In genomic region chr15:86033191-86033841, GRCm38 (mm10) we compare ENCODE assay signal across 8 mouse cellular contexts. TPM values are rescaled to one million over a fixed set of nuclear protein-coding genes. Genes with fewer than 3 reads are reported as not detected.
A peak's percentile ranks its signal among the peaks of the same experiment; 100 is the strongest.
DNase-seq lines count a peak whose midpoint lies in the region; ATAC-seq and TF ChIP-seq lines count a peak whose summit lies in the region.

Celsr1 (minus strand) TSS chr15:86033777.

- H3K4me3 ChIP-seq in heart, adult 2 months, result peak within 1 kb of the TSS; percentile 41
- H3K4me3 ChIP-seq in heart, postnatal 0 days (ENCODE audit: low read depth, low read length), result peak within 1 kb of the TSS; percentile 65
- H3K4me3 ChIP-seq in limb, embryonic 11.5 days (ENCODE audit: low read depth, low read length), result peak within 1 kb of the TSS; percentile 45

- TF ChIP-seq EP300 in heart, adult 2 months (IDR thresholded peaks at IDR 0.05; ENCODE audit: insufficient read depth, low read depth, low read length), result no peak
- no peak for TF ChIP-seq EP300 in heart, postnatal 0 days (IDR thresholded peaks at IDR 0.05; ENCODE audit: low read depth)

- 2% methylated on average over 79 of the region's 80 CpGs for WGBS in heart, adult 2 months
- 0% methylated on average over 61 of the region's 80 CpGs for WGBS in heart, postnatal 0 days
- under 1% methylated on average over 75 of the region's 80 CpGs for WGBS in limb, embryonic 11.5 days

- no peaks in the 10 kb centered on the region for H3K4me1 ChIP-seq in heart, adult 2 months (ENCODE audit: control insufficient read depth, insufficient read depth, low read length)
- peaks cover 10% of the 10 kb centered on the region; the same call in 1 of the 2 replicates for H3K4me1 ChIP-seq in heart, postnatal 0 days (ENCODE audit: control insufficient read depth, insufficient read depth)
- H3K4me1 ChIP-seq in limb, embryonic 11.5 days (ENCODE audit: control insufficient read depth, insufficient read depth, low read length), result peaks cover 9% of the 10 kb centered on the region

- no peaks in the 10 kb centered on the region for H3K79me2 ChIP-seq in heart, adult 2 months (replicated peaks; ENCODE audit: control insufficient read depth, insufficient read depth, low read length)

- no peaks in the 10 kb centered on the region for H3K36me3 ChIP-seq in heart, adult 2 months (ENCODE audit: control insufficient read depth, insufficient read depth, low read length)
- peaks cover 6% of the 10 kb centered on the region; the same call in 1 of the 2 replicates for H3K36me3 ChIP-seq in heart, postnatal 0 days (replicated peaks; ENCODE audit: control insufficient read depth, insufficient read depth, low read length)
- H3K36me3 ChIP-seq in limb, embryonic 11.5 days (ENCODE audit: control insufficient read depth, insufficient read depth, low read length), result no peaks in the 10 kb centered on the region

- TF ChIP-seq CTCF in heart, adult 2 months (IDR thresholded peaks at IDR 0.05), result no peak
- TF ChIP-seq CTCF in heart, postnatal 0 days (IDR thresholded peaks at IDR 0.05; ENCODE audit: low read depth), result peak; percentile 24; the same call in 1 of the 2 replicates

- peak; percentile 49 for ATAC-seq in heart, postnatal 0 days (ENCODE audit: insufficient read depth, low read depth)
- peak; percentile 11; the same call in 1 of the 2 replicates for ATAC-seq in limb, embryonic 11.5 days (ENCODE audit: insufficient number of reproducible peaks, low FRiP score, low TSS enrichment, low read depth)

- H3K9ac ChIP-seq in heart, adult 2 months (ENCODE audit: low read depth, low read length), result peak within 1 kb of the TSS; percentile 25; the same call in 1 of the 2 replicates
- peak within 1 kb of the TSS; percentile 50 for H3K9ac ChIP-seq in heart, postnatal 0 days (replicated peaks; ENCODE audit: low read depth, low read length)
- peak within 1 kb of the TSS; percentile 55 for H3K9ac ChIP-seq in limb, embryonic 11.5 days (ENCODE audit: low read length)

- no peak within 1 kb of the TSS for H3K27ac ChIP-seq in heart, adult 2 months
- peak within 1 kb of the TSS; percentile 39 for H3K27ac ChIP-seq in heart, postnatal 0 days (ENCODE audit: low read depth)
- no peak within 1 kb of the TSS for H3K27ac ChIP-seq in limb, embryonic 11.5 days (replicated peaks; ENCODE audit: low read depth, low read length)

- H3K27me3 ChIP-seq in heart, adult 2 months (ENCODE audit: control insufficient read depth, insufficient read depth, low read length), result peaks cover 1% of the 10 kb centered on the region; the same call in 1 of the 2 replicates
- H3K27me3 ChIP-seq in heart, postnatal 0 days (ENCODE audit: control insufficient read depth, insufficient read depth, low read length), result peaks cover 17% of the 10 kb centered on the region
- H3K27me3 ChIP-seq in limb, embryonic 11.5 days (ENCODE audit: control insufficient read depth, insufficient read depth, low read length), result peaks cover 34% of the 10 kb centered on the region

- intact Hi-C loops in heart, adult 2 months (cut with DNase I), result loop anchor here (5.0 kb wide), 1 partner anchor 66 kb away; no protein-coding TSS in a partner anchor
- intact Hi-C loops in heart, postnatal 25 days (cut with DNase I), result no loop called here

- H3K9me3 ChIP-seq in heart, postnatal 0 days (replicated peaks; ENCODE audit: control insufficient read depth, low read length), result no peaks in the 10 kb centered on the region
- no peaks in the 10 kb centered on the region; the same call in 1 of the 2 replicates for H3K9me3 ChIP-seq in limb, embryonic 11.5 days (ENCODE audit: control insufficient read depth, low read length)

- H3K4me2 ChIP-seq in heart, postnatal 0 days (ENCODE audit: low read depth, low read length), result peak within 1 kb of the TSS; percentile 92
- peak within 1 kb of the TSS; percentile 61 for H3K4me2 ChIP-seq in limb, embryonic 11.5 days (ENCODE audit: low read depth, severe bottlenecking)

- peak in 1 of 2 experiments; percentile 29 for DNase-seq in heart, adult 2 months
- no peak for DNase-seq in heart, postnatal 25 days (ENCODE audit: low spot score)
- DNase-seq in adrenal gland, postnatal 4 days (ENCODE audit: low spot score in 2 of 2), result no peak
- peak; percentile 33 for DNase-seq in heart, postnatal 0 days (ENCODE audit: low spot score)
- peak; percentile 63 for DNase-seq in limb, embryonic 11.5 days (ENCODE audit: low spot score)
- peak; percentile 72 for DNase-seq in neural tube, embryonic 10.5 days (ENCODE audit: extremely low spot score, low spot score)
- no peak for DNase-seq in layer of hippocampus, adult 18-20 months (ENCODE audit: low spot score in 2 of 2)
- DNase-seq in urinary bladder, postnatal 4 days (ENCODE audit: low spot score in 2 of 2), result no peak

- TF ChIP-seq POLR2A in heart, adult 2 months (IDR thresholded peaks at IDR 0.05; ENCODE audit: insufficient read depth, low read depth, low read length), result no peak

RNA-seq across cellular contexts. Expression of gene Celsr1, which starts in this region (rescaled TPM):
- 1 to 10 TPM; 4.5 to 5.0 TPM for total RNA-seq in heart, adult 2 months (2021)
- polyA plus RNA-seq in heart, adult 2 months (2012; rRNA removed), result 4.3 and 5.2 TPM in 2 replicates
- 1 to 10 TPM; 6.6 to 7.2 TPM for total RNA-seq in heart, postnatal 25 days (2021)
- 10 to 100 TPM; 11.0 to 14.8 TPM for total RNA-seq in adrenal gland, postnatal 4 days (2021)
- 17.4 and 18.0 TPM in 2 replicates for total RNA-seq in heart, postnatal 0 days (2014; rRNA removed; ENCODE audit: low replicate concordance)
- polyA plus RNA-seq in heart, postnatal 0 days (2015; fragmentation: Nextera tagmentation; extraction: Ambion mirVana), result 0.80 and 0.97 TPM in 2 replicates
- 1.6 and 1.9 TPM in 2 replicates for polyA plus RNA-seq in limb, embryonic 11.5 days (2014; fragmentation: Nextera tagmentation; extraction: Ambion mirVana)
- 1 to 10 TPM; 5.6 to 6.3 TPM for total RNA-seq in layer of hippocampus, adult 18-20 months (2021)

Comparison
In these comparisons a context has a peak if more than half of its experiments do, and no peak if none do; other contexts are left out.
1. DNase-seq: peak in heart, postnatal 0 days (single experiment), limb, embryonic 11.5 days (single experiment) and neural tube, embryonic 10.5 days (single experiment); none in heart, postnatal 25 days (single experiment), adrenal gland, postnatal 4 days (0 of 2), layer of hippocampus, adult 18-20 months (0 of 2) and urinary bladder, postnatal 4 days (0 of 2).
2. Peak in every context shown above with its lines, with median percentiles within 50 percentile points of each other: H3K4me3 ChIP-seq and H3K9ac ChIP-seq.